Mouse (Mus musculus): Measurements from ENCODE around the gene Trhr2.

GRCm38 (mm10) chr8:122357641-122358040 lies 2.9 kb downstream of the Trhr2 start:
- TF ChIP-seq CTCF (IDR thresholded peaks at IDR 0.05; ENCODE audit: insufficient read depth, low read length) (no peak), POLR2A (IDR thresholded peaks at IDR 0.05; ENCODE audit: borderline replicate concordance, extremely low read depth, low read depth, low read length) (no peak)
